Mouse (Mus musculus): Measurements from ENCODE around the gene Olfr71. TPM values are rescaled to one million over a fixed set of nuclear protein-coding genes. Genes with fewer than 3 reads are reported as not detected.

The Olfr71 gene
- total RNA-seq (2018; cell fraction: chromatin; rRNA removed) = not detected
- total RNA-seq (2018; cell fraction: cytosol; rRNA removed) = not detected
- not detected for total RNA-seq (2018; cell fraction: nucleus; rRNA removed)
- not detected in 3 replicates for polyA plus RNA-seq (2018)

GRCm38 (mm10) chr4:43709869-43710268 is at the start of gene Olfr71:
Olfr71 (minus strand) TSS chr4:43710255.
- H3K79me2 ChIP-seq (ENCODE audit: inconsistent target) = no peaks in the 10 kb centered on the region
- WGBS (ENCODE audit: missing documents) = 12% methylated on average over 6 of the region's 6 CpGs
- H3K4me3 ChIP-seq (ENCODE audit: inconsistent target) = no peak within 1 kb of the TSS

GRCm38 (mm10) chr4:43757213-43757612 is 47.2 kb upstream of the Olfr71 start:
- 14% methylated on average over 6 of the region's 6 CpGs for WGBS (ENCODE audit: missing documents)
- H3K36me3 ChIP-seq (ENCODE audit: inconsistent target) = no peaks in the 10 kb centered on the region
- no peaks in the 10 kb centered on the region for H3K79me2 ChIP-seq (ENCODE audit: inconsistent target)
- peak overlapping the region; percentile 91 for H3K27ac ChIP-seq
- no peak overlapping the region for H3K4me3 ChIP-seq (ENCODE audit: inconsistent target)

More at GRCm38 (mm10) chr4:43709869-43710268, at the start of gene Olfr71:
- H3K27ac ChIP-seq = no peak within 1 kb of the TSS
- H3K36me3 ChIP-seq (ENCODE audit: inconsistent target) = no peaks in the 10 kb centered on the region

DNA sequence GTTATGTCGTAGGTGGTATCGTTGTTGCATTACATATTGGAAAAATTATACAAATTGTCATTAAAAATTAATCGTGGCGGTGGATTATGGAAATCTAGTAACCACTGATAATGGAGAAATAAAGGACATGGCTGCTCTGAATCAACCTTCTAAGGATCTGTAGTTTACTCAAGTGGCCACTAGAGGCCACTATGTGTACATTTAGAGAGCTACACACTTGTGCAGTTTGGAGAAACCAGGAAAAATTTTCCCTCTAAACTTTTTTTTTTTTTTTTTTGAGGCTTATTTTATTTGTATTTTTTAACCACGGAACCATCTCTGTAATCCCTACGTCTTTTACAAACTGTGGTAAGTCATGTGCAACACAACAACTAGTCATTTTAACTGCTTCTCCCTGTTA is 35.1 kb upstream of the Olfr71 start:
- WGBS (ENCODE audit: missing documents) = 4% methylated on average over 6 of the region's 6 CpGs
- H3K36me3 ChIP-seq (ENCODE audit: inconsistent target) = no peaks in the 10 kb centered on the region
- H3K4me3 ChIP-seq (ENCODE audit: inconsistent target) = no peak overlapping the region
- H3K79me2 ChIP-seq (ENCODE audit: inconsistent target) = no peaks in the 10 kb centered on the region
- no peak overlapping the region for H3K27ac ChIP-seq

DNA sequence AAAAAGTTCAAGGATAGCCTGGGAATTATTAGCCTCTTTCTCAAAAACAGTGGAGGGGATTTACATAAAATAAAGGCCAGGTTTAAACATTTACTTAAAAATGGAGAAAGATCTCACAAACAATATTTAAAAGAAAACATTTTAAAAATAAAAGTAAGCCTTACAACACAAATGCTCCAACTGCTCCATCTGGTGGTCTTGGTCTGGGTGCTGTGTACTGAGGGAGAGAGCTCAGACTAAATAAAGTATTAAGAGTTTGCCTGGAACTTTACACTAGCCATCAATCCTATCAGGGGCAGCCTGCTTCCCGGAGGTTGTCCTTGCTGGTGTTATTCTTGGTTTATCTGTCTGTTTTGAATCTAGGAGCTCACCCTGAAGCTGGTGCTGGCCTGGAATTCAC is 33.0 kb upstream of the Olfr71 start:
- Histone ChIP-seq H3K79me2 (ENCODE audit: inconsistent target) (no peaks in the 10 kb centered on the region), H3K4me3 (ENCODE audit: inconsistent target) (no peak overlapping the region), H3K27ac (no peak overlapping the region), H3K36me3 (ENCODE audit: inconsistent target) (no peaks in the 10 kb centered on the region)
- 75% methylated on average over 1 of the region's 1 CpGs for whole genome bisulfite sequencing (ENCODE audit: missing documents)

- Histone ChIP-seq H3K36me3 (ENCODE audit: inconsistent target) (no peaks in the 10 kb centered on the region), H3K79me2 (ENCODE audit: inconsistent target) (no peaks in the 10 kb centered on the region), H3K27ac (no peak overlapping the region), H3K4me3 (ENCODE audit: inconsistent target) (no peak overlapping the region)
- WGBS (ENCODE audit: missing documents) = 100% methylated on average over 3 of the region's 4 CpGs
Observed at GRCm38 (mm10) chr4:43742637-43743036, 32.6 kb upstream of the Olfr71 start.

GRCm38 (mm10) chr4:43741526-43741925 is 31.5 kb upstream of the Olfr71 start:
- Histone ChIP-seq H3K4me3 (ENCODE audit: inconsistent target) (no peak overlapping the region), H3K36me3 (ENCODE audit: inconsistent target) (no peaks in the 10 kb centered on the region), H3K27ac (no peak overlapping the region), H3K79me2 (ENCODE audit: inconsistent target) (no peaks in the 10 kb centered on the region)
- WGBS (ENCODE audit: missing documents) = 75% methylated on average over 5 of the region's 5 CpGs

- Histone ChIP-seq H3K27ac (no peak overlapping the region), H3K79me2 (ENCODE audit: inconsistent target) (no peaks in the 10 kb centered on the region), H3K36me3 (ENCODE audit: inconsistent target) (no peaks in the 10 kb centered on the region), H3K4me3 (ENCODE audit: inconsistent target) (no peak overlapping the region)
- WGBS (ENCODE audit: missing documents) = 83% methylated on average over 8 of the region's 8 CpGs
Observed at GRCm38 (mm10) chr4:43738989-43739674, 29.1 kb upstream of the Olfr71 start.

GRCm38 (mm10) chr4:43737144-43737543 is 27.1 kb upstream of the Olfr71 start:
- Histone ChIP-seq H3K36me3 (ENCODE audit: inconsistent target) (no peaks in the 10 kb centered on the region), H3K4me3 (ENCODE audit: inconsistent target) (no peak overlapping the region), H3K79me2 (ENCODE audit: inconsistent target) (no peaks in the 10 kb centered on the region), H3K27ac (no peak overlapping the region)
- 89% methylated on average over 6 of the region's 6 CpGs for WGBS (ENCODE audit: missing documents)

GRCm38 (mm10) chr4:43733186-43733585 is 23.1 kb upstream of the Olfr71 start:
- Histone ChIP-seq H3K27ac (no peak overlapping the region), H3K4me3 (ENCODE audit: inconsistent target) (no peak overlapping the region), H3K79me2 (ENCODE audit: inconsistent target) (no peaks in the 10 kb centered on the region), H3K36me3 (ENCODE audit: inconsistent target) (no peaks in the 10 kb centered on the region)
- WGBS (ENCODE audit: missing documents) = 94% methylated on average over 5 of the region's 5 CpGs

DNA sequence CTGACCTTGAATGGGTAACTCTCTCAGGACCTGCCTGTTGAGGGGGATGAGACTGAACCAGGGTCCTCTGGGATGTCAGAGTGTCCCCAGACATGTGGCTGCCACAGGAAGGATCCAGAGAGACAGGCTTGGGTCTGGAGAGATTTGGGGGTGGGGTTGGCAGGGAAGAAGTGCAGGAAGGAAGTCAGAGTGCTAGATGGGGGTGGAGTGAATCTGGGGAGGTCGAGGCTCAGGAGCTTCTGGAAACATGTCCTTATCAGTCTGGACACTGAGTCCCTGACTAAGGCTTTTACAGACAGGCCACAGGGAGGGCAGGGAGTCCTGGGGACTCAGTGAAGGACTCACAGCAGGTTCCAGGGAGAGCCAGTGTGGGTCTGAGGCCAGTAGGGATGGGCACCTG is 22.1 kb upstream of the Olfr71 start:
- Histone ChIP-seq H3K4me3 (ENCODE audit: inconsistent target) (no peak overlapping the region), H3K27ac (no peak overlapping the region), H3K36me3 (ENCODE audit: inconsistent target) (no peaks in the 10 kb centered on the region), H3K79me2 (ENCODE audit: inconsistent target) (no peaks in the 10 kb centered on the region)
- 14% methylated on average over 1 of the region's 1 CpGs for WGBS (ENCODE audit: missing documents)

DNA sequence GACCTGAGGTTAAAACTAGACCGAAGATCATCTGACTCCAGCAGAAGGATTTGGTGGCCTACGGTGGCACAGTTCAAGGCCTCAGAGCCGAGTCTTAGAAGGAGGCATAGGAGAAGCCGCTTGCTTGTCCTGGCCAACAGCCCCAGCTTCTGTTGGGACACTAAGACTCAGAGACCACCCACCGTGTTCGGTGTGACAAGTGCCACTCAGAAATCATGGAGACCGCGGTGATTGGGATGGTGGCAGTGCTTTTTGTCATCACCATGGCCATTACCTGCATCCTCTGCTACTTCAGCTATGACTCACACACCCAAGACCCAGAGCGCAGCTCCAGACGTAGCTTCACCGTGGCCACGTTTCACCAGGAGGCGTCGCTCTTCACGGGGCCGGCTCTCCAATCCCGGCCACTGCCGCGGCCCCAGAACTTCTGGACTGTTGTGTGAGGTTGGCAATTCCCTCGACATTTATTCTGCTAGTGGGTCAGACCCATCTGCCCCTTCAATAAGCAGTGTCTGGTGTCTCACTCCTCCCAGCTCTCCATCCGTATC is 20.8 kb upstream of the Olfr71 start:
- H3K27ac ChIP-seq = no peak overlapping the region
- H3K4me3 ChIP-seq (ENCODE audit: inconsistent target) = no peak overlapping the region
- WGBS (ENCODE audit: missing documents) = 67% methylated on average over 21 of the region's 21 CpGs
- H3K36me3 ChIP-seq (ENCODE audit: inconsistent target) = no peaks in the 10 kb centered on the region
- no peaks in the 10 kb centered on the region for H3K79me2 ChIP-seq (ENCODE audit: inconsistent target)

DNA sequence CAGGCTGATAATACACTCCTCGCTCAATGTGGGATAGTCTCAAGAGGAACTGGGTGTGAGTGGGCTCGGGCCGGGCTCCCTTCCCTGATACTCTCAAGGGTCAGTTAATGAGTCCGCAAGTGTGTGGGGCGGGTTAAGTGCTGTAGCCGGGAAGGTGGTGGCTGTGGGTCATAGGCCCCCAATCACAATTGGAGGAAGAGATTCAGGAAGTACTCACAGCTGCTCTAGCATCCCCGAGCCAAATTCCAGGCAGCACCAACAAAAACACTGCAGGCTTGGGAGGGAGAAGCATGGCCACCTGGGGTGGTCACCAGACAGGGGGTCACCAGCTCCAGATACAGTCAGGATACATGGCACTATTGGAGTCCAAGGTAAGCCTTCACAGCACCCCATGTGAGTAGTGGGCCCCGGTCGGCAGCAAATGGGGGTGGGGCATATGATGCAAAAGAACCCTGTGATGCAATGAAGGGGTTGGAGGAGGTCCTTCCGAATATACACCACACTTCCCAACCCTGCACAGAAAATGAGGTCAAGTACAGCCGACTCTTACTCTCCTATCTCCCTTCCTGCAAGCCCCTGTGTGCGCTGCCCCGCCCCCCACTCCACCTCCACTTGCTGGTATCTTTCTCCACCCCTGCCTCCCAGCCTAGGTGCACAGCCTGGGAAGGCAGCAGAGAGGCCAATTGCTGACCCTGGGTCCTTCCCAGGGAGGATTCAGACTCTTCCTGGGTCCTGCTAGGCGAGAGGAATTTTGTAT is 19.9 kb upstream of the Olfr71 start, which contains the start of gene Spaar:
TSS of gene Spaar (plus strand) at position 241 of the 757 bp plus-strand sequence.
- 55% methylated on average over 14 of the region's 14 CpGs for WGBS (ENCODE audit: missing documents)

DNA sequence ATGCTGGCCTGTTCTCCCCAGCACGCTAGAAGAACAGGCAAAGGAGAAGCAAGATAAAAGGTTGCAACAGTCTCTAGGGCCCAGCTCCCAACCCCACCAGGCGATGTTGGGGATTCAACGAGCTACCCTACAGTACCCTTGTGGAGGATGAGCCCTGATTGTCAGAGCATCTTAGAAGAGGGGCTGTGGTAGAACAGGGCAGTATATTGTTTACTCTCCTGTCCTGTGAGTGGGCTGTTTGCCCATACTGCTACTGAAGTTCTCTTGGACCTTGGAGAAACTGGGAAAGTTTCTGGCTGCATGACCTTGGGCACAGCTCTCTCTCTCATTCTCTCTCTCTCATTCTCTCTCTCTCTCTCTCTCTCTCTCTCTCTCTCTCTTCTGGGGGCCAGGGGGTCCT is 19.1 kb upstream of the Olfr71 start:
- Histone ChIP-seq H3K27ac (no peak overlapping the region), H3K4me3 (ENCODE audit: inconsistent target) (no peak overlapping the region), H3K79me2 (ENCODE audit: inconsistent target) (no peaks in the 10 kb centered on the region), H3K36me3 (ENCODE audit: inconsistent target) (no peaks in the 10 kb centered on the region)
- WGBS (ENCODE audit: missing documents) = 75% methylated on average over 3 of the region's 3 CpGs

More for the DNA sequence above, 19.9 kb upstream of the Olfr71 start, which contains the start of gene Spaar:
- no peaks in the 10 kb centered on the region for H3K79me2 ChIP-seq (ENCODE audit: inconsistent target)
- no peak within 1 kb of the TSS for H3K4me3 ChIP-seq (ENCODE audit: inconsistent target)
- no peak within 1 kb of the TSS for H3K27ac ChIP-seq
- H3K36me3 ChIP-seq (ENCODE audit: inconsistent target) = no peaks in the 10 kb centered on the region

DNA sequence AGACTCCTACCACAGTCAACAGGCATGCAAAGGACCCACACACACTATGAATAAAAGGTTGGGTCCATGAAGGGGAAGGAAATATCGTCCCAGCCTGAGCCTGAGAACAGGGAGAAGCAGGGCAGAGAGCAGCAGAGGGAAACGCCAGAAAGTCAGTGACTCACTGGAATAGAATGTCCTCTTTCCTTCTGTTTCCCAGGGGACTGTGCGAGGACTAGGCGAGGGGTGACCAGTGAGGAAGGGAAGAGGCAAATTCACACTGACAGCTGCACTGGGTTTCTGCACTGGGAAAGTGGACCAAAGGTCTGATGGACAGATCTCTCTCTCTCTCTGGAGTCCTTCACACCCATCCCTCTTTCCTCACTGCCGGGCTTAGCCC is 18.5 kb upstream of the Olfr71 start:
- H3K27ac ChIP-seq = no peak overlapping the region
- no peak overlapping the region for H3K4me3 ChIP-seq (ENCODE audit: inconsistent target)
- 58% methylated on average over 5 of the region's 5 CpGs for WGBS (ENCODE audit: missing documents)
- no peaks in the 10 kb centered on the region for H3K79me2 ChIP-seq (ENCODE audit: inconsistent target)
- no peaks in the 10 kb centered on the region for H3K36me3 ChIP-seq (ENCODE audit: inconsistent target)
